Mouse (Mus musculus): ENCODE measurements around the gene Fam81b. TPM values are rescaled to one million over a fixed set of nuclear protein-coding genes. Genes with fewer than 3 reads are reported as not detected.
"Not testable (repeated sequence)": the region's sequence is repeated elsewhere in the genome, so short reads cannot be mapped to it uniquely, and the experiment has no call there.

Gene Fam81b
- not detected for total RNA-seq (2021)

DNA sequence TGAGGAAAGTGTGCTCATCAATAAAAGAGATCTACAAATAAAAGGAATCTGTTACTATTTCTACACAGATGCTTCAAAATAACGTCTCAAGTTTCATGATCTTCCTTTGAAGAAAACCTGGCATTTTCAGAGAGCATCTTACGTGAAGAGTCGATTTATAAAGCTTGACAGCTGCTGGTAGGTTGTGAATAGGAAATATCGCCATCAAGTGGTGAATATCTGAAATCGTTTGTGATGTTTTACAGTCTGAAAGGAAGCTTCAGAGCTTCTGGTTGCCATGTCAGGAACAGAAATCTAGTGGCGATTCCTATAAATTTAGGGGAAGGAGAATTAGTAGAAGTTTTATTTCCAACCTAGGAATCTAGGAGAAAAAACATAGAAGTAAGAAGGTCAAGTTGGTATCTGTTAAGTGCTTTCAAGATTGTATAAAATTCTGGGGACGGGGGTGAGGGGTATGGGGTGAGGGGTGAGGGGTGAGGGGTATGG, at the start of gene Fam81b:
Gene Fam81b (minus strand): TSS at position 436 of the 486 bp plus-strand sequence.
- intact Hi-C loops (cut with DNase I), result no loop called here
- no peak for DNase-seq (ENCODE audit: extremely low spot score in 1 of 2, low spot score in 2 of 2)

DNA sequence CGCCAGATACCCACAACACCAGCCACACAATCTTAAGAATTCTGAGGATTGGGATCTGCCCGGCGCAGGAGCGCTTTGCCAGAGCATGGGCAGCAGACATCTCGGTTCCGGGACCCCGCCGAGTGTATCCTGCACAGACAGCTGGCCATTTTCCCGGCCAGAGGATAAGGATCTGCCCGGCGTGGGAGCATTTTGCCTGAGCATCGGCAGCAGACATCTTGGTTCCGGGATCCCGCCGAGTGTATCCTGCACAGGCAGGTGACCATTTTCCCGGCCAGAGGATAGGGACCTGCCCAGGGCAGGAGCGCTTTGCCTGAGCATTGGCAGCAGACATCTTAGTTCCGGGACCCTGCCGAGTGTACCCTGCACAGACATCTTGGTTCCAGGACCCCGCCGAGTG, 41.1 kb upstream of the Fam81b start:
- intact Hi-C loops (cut with DNase I); DNase-seq (ENCODE audit: extremely low spot score in 1 of 2, low spot score in 2 of 2): not testable (repeated sequence)

DNA sequence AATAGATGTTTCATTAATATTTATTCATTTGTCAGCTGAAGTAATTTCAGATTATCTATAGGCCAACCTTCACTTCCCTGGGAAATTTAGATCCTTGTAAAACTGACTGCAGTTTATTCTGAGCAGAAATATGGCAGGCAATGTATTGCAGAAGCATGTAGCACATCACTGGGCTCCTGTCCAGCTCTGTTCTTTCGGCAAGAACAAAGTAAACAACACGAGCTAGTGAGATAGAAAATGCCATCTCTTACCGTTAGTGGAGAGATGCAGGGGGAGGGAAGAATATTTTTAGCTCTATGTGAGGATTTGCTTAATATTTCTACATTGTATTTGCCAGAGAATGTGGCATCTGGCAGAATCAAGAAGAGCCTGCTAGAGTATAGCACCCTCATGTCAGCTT, 13.8 kb upstream of the Fam81b start:
- DNase-seq (ENCODE audit: extremely low spot score in 1 of 2, low spot score in 2 of 2), result peak; percentile 26 to 47
- intact Hi-C loops (cut with DNase I), result no loop called here

DNA sequence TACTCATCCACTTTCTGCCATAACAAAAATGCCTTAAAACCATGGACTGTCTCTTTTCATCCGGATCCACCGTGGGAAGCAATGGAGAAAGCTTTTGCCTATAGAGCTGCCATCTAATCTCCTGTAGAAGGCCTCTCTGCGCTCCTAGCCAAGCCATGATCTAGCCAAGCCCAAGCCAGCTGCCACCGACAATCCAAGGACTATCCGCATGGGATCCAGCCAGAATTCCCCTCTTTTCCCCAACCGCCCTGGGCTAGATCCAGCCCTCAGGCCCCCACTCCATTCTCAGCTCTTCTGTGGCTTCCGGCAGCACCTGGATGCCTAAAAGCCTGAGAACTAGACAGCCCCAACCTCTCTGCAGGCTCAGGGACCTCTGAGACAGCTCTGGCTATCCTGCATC, 6.7 kb upstream of the Fam81b start:
- no peak for DNase-seq (ENCODE audit: extremely low spot score in 1 of 2, low spot score in 2 of 2)
- intact Hi-C loops (cut with DNase I), result no loop called here

DNA sequence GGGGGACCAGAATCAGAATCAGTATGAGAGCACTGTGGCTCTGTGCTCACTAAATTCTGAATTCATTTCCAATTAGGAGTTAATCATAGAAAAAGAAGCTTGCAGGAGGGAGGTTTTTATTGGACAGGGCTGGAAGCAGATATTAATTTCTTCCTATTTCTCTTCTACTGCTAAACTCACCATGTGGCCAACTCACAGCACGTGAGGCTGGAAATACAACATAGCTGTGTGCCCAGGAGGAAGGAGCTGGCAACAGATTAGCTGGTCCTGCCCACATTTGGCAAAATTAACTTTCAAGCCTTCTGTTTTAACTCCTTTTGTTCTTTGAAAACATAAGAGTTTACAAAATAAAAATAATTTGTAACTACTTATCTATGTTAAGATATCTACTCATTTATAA, 3.9 kb upstream of the Fam81b start:
- intact Hi-C loops (cut with DNase I), result no loop called here

DNA sequence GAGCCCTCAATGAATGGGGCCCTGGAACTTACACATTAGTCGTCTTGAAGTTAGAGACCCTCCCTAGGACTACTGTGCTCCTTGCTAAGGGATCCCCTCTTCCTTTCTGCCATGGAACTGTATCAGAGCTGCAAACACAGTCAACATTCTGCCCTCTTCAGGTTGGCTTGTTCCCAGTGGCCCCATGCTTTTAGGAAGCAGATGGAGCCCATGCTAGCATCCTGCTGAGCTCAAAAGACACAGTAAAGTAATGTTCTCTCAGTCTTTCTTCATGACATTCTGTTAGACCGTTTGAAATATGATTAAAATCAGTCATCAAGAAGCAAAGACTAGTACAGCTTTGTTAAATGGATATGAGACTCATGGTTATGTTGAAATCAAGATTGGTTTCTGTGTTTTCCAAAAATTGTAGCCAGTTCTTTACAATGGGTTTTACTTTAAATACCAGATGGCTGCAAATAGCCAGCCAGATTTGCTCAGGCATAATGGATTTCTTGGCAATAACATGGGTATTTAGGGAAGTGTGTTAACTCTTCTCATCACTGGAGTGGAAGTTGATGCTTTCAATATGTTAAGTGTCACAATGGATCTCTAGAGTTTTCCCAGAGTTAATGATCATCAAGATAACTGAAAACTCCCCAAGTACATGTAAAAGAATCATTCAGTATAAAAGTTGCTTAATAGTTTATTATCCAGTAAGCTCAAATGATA, 938 bp upstream of the Fam81b start:
- intact Hi-C loops (cut with DNase I), result no loop called here
- DNase-seq (ENCODE audit: extremely low spot score in 1 of 2, low spot score in 2 of 2), result no peak

More for the DNA sequence above, 3.9 kb upstream of the Fam81b start:
- DNase-seq (ENCODE audit: extremely low spot score in 1 of 2, low spot score in 2 of 2), result no peak

DNA sequence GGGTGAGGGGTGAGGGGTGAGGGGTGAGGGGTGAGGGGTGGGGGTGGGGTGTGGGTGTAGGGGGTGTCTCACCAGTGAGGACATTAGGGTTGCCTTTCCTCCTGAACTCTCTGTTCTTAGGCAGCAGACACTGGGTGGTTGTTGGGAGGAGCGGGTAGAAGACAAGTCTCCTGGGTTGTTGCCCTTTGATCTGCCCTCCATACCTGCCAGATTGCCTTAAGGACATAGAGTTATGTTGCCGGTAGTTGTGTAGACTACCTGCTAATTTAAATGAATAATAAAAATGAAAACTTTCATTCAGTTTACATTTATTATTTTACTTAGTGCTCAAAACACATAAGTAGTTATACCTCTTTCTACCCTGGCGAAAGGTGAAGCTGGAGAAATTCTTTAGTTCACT, 369 bp upstream of the Fam81b start:
- intact Hi-C loops (cut with DNase I), result no loop called here
- DNase-seq (ENCODE audit: extremely low spot score in 1 of 2, low spot score in 2 of 2), result no peak

DNA sequence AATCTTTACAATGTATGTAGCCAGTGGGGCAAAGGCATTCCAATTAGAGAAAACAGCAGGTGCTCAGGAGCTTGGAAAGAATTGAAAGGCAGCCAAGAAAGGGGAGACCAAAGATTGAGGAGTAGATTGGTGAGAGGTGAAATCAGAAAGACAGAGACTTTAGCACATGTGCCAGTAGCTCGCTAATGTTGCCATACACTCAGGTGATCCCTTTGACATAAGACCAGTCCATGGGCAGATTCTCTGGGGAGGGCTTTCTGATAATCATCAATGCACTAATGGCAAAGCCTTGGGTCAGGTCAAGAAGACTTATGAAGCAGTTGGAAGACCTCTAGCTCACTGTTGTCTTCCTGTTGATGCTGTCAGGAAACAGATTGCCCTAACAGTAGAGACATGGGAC, 671 bp downstream of the Fam81b start:
- intact Hi-C loops (cut with DNase I), result no loop called here
- DNase-seq (ENCODE audit: extremely low spot score in 1 of 2, low spot score in 2 of 2), result no peak

DNA sequence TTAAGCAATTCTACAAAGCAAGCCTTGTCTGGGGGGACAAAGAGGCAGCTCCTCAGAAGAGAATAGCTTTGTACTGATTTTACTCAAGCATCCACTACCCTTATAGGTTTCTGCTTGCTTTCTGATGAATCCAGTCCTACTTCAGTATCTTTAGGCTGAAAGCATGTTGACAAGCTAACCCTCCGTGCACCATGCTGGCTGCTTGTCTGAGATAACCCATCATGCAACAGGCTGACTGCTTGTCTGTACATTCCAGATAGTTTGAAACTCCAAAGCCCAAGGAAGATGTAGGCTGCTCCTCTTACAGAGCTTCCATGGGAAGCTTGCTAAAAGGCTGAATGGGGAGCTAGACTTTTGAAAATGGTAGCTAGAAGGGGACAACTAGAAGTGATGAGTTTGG, 1.7 kb downstream of the Fam81b start:
- intact Hi-C loops (cut with DNase I), result no loop called here

DNA sequence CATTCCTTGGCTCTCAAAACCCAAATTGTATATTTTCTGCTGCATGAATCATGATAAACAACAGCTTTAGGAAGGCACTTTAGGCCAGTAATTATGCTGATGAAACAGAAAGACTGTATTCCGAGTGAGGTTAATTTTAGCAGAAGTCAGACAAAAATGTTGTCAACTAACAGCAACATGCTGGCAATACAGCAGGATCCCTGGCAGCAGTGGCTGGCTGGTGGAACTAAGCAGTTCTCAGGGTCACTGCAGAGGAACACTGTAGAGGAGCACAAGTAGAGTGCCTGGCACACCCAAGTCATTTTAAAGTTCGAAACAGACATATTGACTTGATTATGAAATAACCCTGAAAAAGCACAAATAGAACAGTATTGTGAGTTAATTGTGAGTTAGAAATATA, 2.8 kb downstream of the Fam81b start:
- DNase-seq (ENCODE audit: extremely low spot score in 1 of 2, low spot score in 2 of 2), result no peak
- intact Hi-C loops (cut with DNase I), result no loop called here

More for the DNA sequence above, 1.7 kb downstream of the Fam81b start:
- no peak for DNase-seq (ENCODE audit: extremely low spot score in 1 of 2, low spot score in 2 of 2)

DNA sequence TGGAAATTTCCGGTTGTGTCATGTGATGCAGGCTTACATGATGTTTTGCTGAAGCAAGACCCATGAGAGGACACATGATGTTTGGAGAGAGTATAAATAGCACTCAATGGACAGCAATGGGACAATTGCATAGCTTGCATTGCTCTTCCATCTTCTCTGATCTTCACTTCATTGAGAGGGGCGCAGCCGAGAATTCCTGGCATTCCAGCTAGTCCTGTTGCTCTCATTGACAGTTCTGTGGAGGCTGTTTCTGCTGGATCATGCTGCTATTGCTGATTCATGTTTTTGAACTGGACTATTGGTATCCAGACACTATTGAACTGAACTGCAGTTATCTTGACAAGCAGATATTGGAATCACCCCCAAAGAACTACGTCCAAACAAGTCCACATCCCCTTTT, 12.8 kb downstream of the Fam81b start:
- no peak for DNase-seq (ENCODE audit: extremely low spot score in 1 of 2, low spot score in 2 of 2)
- intact Hi-C loops (cut with DNase I), result no loop called here

DNA sequence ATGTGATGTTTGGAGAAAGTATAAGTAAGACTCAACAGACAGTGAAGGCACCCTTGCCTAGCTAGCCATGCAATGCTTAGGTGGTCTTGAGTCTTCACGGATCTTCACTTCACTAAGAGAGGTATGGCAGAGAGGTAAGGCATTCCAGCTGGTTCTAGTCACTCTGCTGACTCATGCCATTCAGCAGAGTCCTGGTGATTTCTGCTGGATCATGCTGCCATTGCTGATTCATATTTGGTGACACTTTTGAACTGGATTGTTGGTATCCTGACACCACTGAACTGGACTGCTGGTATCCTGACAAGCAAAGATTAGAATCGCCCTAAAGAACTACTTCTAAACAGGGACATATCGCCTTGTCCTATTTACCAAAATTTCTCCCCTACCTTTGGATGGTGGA, 20.3 kb downstream of the Fam81b start:
- intact Hi-C loops (cut with DNase I), result no loop called here
- DNase-seq (ENCODE audit: extremely low spot score in 1 of 2, low spot score in 2 of 2), result no peak

DNA sequence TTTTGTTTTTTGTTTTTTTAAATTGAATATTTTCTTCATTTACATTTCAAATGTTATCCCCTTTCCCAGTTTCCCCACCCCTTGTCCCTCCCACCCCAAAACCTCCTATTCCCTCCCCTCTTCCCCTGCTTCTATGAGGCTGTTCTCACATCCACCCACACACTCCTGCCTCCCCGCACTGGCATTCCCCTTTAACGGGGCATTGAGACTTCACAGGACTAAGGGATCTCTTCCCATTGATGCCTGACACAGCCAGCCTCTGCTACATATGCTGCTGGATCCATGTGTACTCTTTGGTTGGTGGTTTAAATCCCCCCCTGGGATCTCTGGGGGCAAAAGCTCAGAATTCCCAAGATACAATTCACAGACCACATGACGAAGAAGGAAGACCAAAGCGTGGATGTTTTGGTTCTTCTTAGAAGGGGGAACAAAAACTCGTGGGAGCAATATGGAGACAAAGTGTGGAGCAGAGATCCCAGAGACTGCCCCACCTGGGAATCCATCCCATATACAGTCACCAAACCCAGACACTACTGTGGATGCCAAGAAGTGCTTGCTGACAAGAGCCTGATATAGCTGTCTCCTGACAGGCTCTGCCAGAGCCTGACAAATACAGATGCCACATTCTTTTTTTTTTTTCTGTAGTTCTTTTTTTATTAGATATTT, 40.4 kb downstream of the Fam81b start:
- intact Hi-C loops (cut with DNase I), result no loop called here
- no peak for DNase-seq (ENCODE audit: extremely low spot score in 1 of 2, low spot score in 2 of 2)

DNA sequence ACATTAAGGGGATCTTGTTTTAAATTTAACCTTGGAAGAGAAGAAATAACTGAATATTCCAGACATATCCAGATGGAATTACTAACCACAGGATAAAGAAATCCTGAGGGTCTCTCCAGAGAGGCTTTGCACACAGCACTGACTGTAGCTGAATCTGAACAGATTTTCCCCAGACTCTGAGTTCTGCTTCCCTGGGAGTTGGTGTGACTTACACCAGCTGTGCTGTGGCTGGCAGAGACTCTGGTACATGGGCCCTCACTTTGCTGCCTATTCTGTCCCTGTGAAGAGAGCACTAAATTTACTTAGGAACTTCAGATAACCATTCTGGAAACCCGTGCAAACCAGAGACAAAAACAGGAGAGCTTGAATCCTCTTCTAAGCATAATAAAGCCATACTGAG, 46.1 kb downstream of the Fam81b start:
- intact Hi-C loops (cut with DNase I), result no loop called here
- peak; percentile 21 to 71 for DNase-seq (ENCODE audit: extremely low spot score in 1 of 2, low spot score in 2 of 2)

DNA sequence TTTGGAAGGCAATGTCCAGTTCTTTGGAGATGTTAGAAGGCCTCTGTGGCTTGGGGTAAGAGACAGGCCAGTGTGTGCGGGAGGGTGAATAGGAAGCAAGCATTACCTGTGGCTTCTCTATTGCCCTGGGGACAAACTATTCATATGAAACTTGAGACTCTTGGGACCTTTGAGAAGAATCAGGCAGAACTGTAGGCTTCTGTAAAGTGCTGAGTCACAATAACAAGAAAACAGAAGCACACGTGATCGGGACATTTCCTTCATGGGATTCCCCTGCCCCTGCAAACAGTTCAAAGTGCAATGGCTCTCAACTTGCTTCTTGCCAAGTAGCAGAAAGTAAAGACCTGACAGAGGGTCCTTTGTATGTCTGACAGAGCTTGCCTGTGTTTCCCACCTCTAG, 48.5 kb downstream of the Fam81b start:
- no peak for DNase-seq (ENCODE audit: extremely low spot score in 1 of 2, low spot score in 2 of 2)
- intact Hi-C loops (cut with DNase I), result no loop called here

DNA sequence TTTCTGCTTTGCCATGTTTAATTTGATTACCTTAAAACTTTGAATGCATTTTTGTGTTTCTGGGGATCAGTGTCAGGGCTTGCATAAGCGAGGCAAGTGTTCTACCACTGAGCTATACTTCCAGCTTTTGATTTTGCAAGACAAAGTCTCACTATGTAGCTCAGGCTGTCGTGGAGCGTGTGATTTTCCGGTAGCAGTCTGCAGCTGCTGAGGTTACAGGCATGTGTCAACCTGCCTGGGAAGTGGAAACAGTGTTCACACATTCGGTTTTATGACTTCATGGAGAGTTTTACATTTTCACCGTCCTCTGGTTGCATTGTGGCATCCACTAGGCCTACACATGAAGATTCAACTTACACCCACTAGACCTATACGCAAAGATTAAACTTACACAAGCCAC, 54.8 kb downstream of the Fam81b start:
- intact Hi-C loops (cut with DNase I), result no loop called here
- no peak for DNase-seq (ENCODE audit: extremely low spot score in 1 of 2, low spot score in 2 of 2)

DNA sequence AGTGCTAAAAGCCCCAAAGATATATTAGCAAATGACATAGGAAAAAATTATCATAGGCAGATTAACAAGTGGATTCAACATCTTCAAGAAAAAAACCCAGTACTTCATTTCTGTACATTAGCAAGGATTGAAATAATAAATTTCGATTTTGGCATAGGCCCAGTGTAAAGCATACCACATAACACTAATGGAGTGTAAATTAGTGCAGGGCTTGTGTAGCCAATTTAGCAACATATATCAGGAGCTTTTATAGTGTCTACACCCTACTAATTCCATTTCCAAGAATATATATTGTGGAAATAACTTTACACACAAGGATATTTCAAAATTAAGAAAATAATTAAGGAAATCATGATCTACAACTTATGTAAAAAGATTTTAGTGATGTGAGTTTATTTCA, 55.8 kb downstream of the Fam81b start:
- DNase-seq (ENCODE audit: extremely low spot score in 1 of 2, low spot score in 2 of 2), result no peak
- intact Hi-C loops (cut with DNase I), result no loop called here

DNA sequence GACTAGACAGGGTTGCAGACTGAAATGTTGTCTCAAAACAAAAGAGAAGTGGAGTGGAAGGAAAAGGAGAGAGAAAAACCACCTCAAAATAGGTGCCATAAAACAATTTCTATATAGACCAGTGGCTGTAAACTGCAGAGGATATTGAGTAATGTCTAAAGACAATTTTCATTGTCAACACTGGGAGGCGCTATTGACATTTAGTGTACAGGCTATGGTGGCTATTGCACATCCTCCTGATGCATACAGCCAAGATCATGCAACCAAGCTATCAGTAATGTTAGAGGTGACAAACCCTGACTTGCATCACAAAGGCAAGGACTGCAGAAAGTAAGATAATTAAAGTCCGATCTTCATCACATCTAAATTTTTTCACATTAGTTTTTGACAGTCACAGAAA, 89.5 kb downstream of the Fam81b start:
- DNase-seq (ENCODE audit: extremely low spot score in 1 of 2, low spot score in 2 of 2), result peak in 1 of 2 experiments; percentile 35

DNA sequence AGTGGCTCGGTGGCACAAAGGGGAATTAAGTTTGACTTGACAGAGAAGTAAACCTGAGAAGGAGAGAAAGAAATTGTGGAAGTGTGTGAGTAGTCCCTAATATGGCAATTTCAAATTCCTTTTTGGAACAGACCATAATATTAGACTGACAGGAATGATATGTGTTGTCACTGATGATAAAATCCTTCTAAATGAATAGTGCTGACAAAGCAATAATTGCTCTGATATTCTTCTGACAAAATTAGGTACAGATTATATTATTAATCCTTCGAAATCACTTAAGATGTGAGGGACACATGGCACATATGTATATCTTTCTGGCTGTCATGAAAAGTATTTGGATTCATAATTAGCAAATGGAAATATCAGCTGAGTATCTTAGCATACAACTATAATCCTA, 89.9 kb downstream of the Fam81b start:
- intact Hi-C loops (cut with DNase I), result loop anchor here (10.0 kb wide), 2 partner anchors 170 to 470 kb away; partner anchors contain the start of gene Mctp1

More for the DNA sequence above, 89.5 kb downstream of the Fam81b start:
- intact Hi-C loops (cut with DNase I), result loop anchor here (10.0 kb wide), 2 partner anchors 169 to 469 kb away; partner anchors contain the start of gene Mctp1

DNA sequence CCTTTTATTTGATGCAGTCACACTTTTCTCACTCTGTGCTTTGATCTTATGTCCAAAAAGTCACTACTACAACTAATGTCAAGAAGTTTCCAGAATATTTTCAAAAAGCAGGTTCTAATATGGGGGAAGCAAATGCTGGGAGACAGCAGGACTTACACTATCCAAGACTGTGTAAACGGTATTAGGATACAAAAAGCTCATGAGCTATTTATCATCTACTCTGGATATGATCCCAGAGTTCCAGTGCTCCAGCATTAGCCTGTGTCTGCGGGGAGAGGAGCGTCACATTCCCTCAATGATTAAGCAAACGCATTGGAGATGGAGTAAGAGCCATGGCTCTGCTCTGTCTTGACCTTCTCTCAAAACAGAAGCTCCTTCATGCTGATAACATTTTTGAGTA, 104.9 kb downstream of the Fam81b start:
- intact Hi-C loops (cut with DNase I), result no loop called here
- no peak for DNase-seq (ENCODE audit: extremely low spot score in 1 of 2, low spot score in 2 of 2)

More for the DNA sequence above, 89.9 kb downstream of the Fam81b start:
- no peak for DNase-seq (ENCODE audit: extremely low spot score in 1 of 2, low spot score in 2 of 2)

Data from left cerebral cortex, postnatal 10 days (tissue).